Mouse (Mus musculus): ENCODE measurements around the gene Ndufa4l2. TPM values are rescaled to one million over a fixed set of nuclear protein-coding genes. Genes with fewer than 3 reads are reported as not detected.

The Ndufa4l2 gene
- polyA plus RNA-seq, 1 experiment from 2014 or later, result 17.1 TPM

DNA sequence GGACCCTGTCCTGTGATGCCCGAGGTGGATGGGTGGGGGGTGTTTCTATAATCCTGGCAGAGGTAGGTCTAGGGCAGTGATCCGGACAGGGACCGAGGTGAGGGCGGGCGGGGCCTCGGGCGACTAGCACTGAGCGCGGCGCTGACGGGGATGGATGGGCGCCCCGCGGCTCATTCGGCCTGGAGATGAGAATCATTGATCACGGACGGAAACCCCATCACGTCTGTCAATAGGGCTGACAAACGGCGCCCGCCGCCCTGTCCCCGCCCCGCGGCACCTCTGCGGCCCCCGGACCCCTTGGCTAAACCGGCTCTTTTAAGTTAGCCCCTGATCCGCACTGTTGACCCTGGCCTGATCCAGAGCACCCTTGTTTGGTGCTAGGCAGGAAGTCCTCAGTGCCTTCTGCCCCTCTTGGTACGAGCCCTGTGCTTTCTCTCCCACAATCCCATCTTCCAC, 20.2 kb downstream of the Ndufa4l2 start:
- Histone ChIP-seq H3K27me3 (peaks cover 47% of the 10 kb centered on the region), H3K4me3 (peak overlapping the region; percentile 56), H3K4me1 (peaks cover 57% of the 10 kb centered on the region), H3K36me3 (peaks cover 17% of the 10 kb centered on the region), H3K9ac (replicated peaks) (peak overlapping the region; percentile 57), H3K9me3 (no peaks in the 10 kb centered on the region), H3K4me2 (replicated peaks) (peak overlapping the region; percentile 94), H3K27ac (replicated peaks) (no peak overlapping the region; the same call in 1 of the 2 replicates)
- WGBS, result 1% methylated on average over 28 of the region's 30 CpGs
- no peak for ATAC-seq (replicated peaks)

DNA sequence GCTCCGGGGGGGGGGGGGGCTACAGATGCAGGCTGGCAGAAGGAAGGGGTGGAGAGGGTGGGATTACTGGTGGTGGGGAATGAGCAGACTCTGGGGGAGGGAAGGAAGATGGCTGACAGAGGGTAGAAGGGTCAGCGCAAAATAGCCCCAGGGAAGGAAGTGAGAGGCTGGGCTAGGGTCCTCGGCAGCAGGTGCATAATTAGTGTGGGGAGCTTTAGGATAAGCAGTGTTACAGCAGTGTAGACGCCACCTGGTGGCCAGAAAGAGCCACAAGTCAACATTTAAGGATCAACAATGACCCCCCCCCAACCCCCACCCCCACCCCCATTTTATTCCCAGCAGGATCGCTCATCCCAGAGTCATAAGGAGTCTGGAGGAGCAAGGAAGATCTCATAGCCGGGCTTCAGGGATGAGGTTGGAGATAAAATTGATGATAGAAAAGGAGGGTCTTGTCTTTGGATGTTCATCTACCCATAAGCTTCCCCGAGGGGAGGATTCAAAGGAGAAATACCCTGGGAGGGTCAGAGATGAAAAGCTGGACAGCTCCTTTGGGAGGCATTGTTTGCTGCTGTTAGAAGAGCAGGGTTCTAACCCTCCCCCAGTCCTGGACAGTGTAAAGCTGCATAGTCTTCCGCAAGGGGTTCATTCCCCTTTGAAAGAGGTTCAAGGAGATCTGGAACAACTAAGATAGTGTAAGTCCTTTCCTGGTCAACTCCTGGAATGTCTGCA, 22.0 kb downstream of the Ndufa4l2 start:
- ATAC-seq (replicated peaks), result peak; percentile 51
- Histone ChIP-seq H3K4me1 (peaks cover 42% of the 10 kb centered on the region), H3K27ac (replicated peaks) (peak overlapping the region; percentile 43; the same call in 1 of the 2 replicates), H3K4me2 (replicated peaks) (0 out of 2 replicates have a peak overlapping the region, but pooled peaks have one; percentile 14), H3K4me3 (no peak overlapping the region), H3K9me3 (no peaks in the 10 kb centered on the region), H3K36me3 (peaks cover 33% of the 10 kb centered on the region), H3K9ac (replicated peaks) (no peak overlapping the region), H3K27me3 (peaks cover 41% of the 10 kb centered on the region)
- 11% methylated on average over 8 of the region's 8 CpGs for WGBS

- Histone ChIP-seq H3K36me3 (peaks cover 45% of the 10 kb centered on the region), H3K4me1 (peaks cover 42% of the 10 kb centered on the region), H3K27ac (replicated peaks) (peak overlapping the region; percentile 56), H3K4me3 (no peak overlapping the region), H3K9me3 (no peaks in the 10 kb centered on the region), H3K9ac (replicated peaks) (no peak overlapping the region), H3K4me2 (replicated peaks) (no peak overlapping the region), H3K27me3 (peaks cover 28% of the 10 kb centered on the region)
- peak; percentile 23; the same call in 1 of the 2 replicates for ATAC-seq (replicated peaks)
- 22% methylated on average over 7 of the region's 7 CpGs for WGBS
Measured at GRCm38 (mm10) chr10:127537854-127538583, 23.3 kb downstream of the Ndufa4l2 start.

- no peak overlapping the region for H3K4me2 ChIP-seq (replicated peaks)
- H3K9me3 ChIP-seq, result no peaks in the 10 kb centered on the region
- H3K4me3 ChIP-seq, result no peak overlapping the region
- no peak overlapping the region for H3K27ac ChIP-seq (replicated peaks)
- no peak overlapping the region for H3K9ac ChIP-seq (replicated peaks)
- 96% methylated on average over 8 of the region's 8 CpGs for WGBS
- peaks cover 11% of the 10 kb centered on the region for H3K4me1 ChIP-seq
- peaks cover 78% of the 10 kb centered on the region for H3K36me3 ChIP-seq
- no peak for ATAC-seq (replicated peaks)
- no peaks in the 10 kb centered on the region for H3K27me3 ChIP-seq
Measured at GRCm38 (mm10) chr10:127541510-127541909, 26.7 kb downstream of the Ndufa4l2 start.

GRCm38 (mm10) chr10:127542084-127542483, 27.3 kb downstream of the Ndufa4l2 start:
- Histone ChIP-seq H3K4me1 (peaks cover 5% of the 10 kb centered on the region), H3K27ac (replicated peaks) (no peak overlapping the region), H3K9me3 (no peaks in the 10 kb centered on the region), H3K36me3 (peaks cover 84% of the 10 kb centered on the region), H3K4me2 (replicated peaks) (no peak overlapping the region), H3K27me3 (no peaks in the 10 kb centered on the region), H3K4me3 (no peak overlapping the region), H3K9ac (replicated peaks) (no peak overlapping the region)
- no peak for ATAC-seq (replicated peaks)
- WGBS, result 66% methylated on average over 13 of the region's 13 CpGs

GRCm38 (mm10) chr10:127542720-127543119, 28.0 kb downstream of the Ndufa4l2 start:
- no peak overlapping the region for H3K4me3 ChIP-seq

DNA sequence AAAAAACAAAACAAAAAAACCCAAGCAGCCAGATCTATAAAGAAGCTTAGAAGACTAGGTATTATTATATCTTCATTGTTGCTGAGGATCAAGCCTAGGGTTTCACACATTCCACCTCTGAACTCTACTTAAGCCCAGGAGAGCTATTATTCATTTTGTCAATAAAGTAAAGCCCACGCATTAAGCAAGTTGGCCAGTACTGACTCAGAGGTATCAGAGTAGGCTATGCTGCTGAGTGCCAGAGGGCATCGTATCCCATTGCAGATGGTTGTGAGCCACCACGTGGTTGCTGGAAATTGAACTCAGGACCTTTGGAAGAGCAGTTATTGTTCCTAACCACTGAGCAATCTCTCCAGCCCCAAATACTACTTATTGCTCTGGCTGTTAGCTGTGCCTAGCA, 29.1 kb downstream of the Ndufa4l2 start:
- H3K4me1 ChIP-seq, result no peaks in the 10 kb centered on the region
- no peak overlapping the region for H3K4me2 ChIP-seq (replicated peaks)
- no peak overlapping the region for H3K9ac ChIP-seq (replicated peaks)
- WGBS, result 83% methylated on average over 3 of the region's 3 CpGs
- H3K27ac ChIP-seq (replicated peaks), result no peak overlapping the region
- H3K36me3 ChIP-seq, result peaks cover 95% of the 10 kb centered on the region
- no peak for ATAC-seq (replicated peaks)
- no peaks in the 10 kb centered on the region for H3K9me3 ChIP-seq
- no peak overlapping the region for H3K4me3 ChIP-seq
- no peaks in the 10 kb centered on the region for H3K27me3 ChIP-seq

More at GRCm38 (mm10) chr10:127542720-127543119, 28.0 kb downstream of the Ndufa4l2 start:
- 42% methylated on average over 6 of the region's 6 CpGs for WGBS
- no peak overlapping the region for H3K9ac ChIP-seq (replicated peaks)
- ATAC-seq (replicated peaks), result no peak
- no peak overlapping the region for H3K4me2 ChIP-seq (replicated peaks)
- peaks cover 2% of the 10 kb centered on the region for H3K4me1 ChIP-seq
- no peaks in the 10 kb centered on the region for H3K27me3 ChIP-seq
- no peak overlapping the region for H3K27ac ChIP-seq (replicated peaks)
- H3K9me3 ChIP-seq, result no peaks in the 10 kb centered on the region
- peaks cover 90% of the 10 kb centered on the region for H3K36me3 ChIP-seq

GRCm38 (mm10) chr10:127544375-127544774, 29.6 kb downstream of the Ndufa4l2 start:
- no peak overlapping the region for H3K27ac ChIP-seq (replicated peaks)
- 94% methylated on average over 20 of the region's 20 CpGs for WGBS
- ATAC-seq (replicated peaks), result no peak
- no peaks in the 10 kb centered on the region for H3K9me3 ChIP-seq
- H3K36me3 ChIP-seq, result peaks cover 95% of the 10 kb centered on the region
- H3K4me1 ChIP-seq, result no peaks in the 10 kb centered on the region
- H3K9ac ChIP-seq (replicated peaks), result no peak overlapping the region
- no peak overlapping the region for H3K4me2 ChIP-seq (replicated peaks)
- H3K4me3 ChIP-seq, result no peak overlapping the region
- H3K27me3 ChIP-seq, result no peaks in the 10 kb centered on the region

- H3K9ac ChIP-seq (replicated peaks), result no peak overlapping the region
- no peaks in the 10 kb centered on the region for H3K27me3 ChIP-seq
- WGBS, result 93% methylated on average over 7 of the region's 7 CpGs
- peaks cover 95% of the 10 kb centered on the region for H3K36me3 ChIP-seq
- no peak overlapping the region for H3K27ac ChIP-seq (replicated peaks)
- H3K4me2 ChIP-seq (replicated peaks), result no peak overlapping the region
- no peak for ATAC-seq (replicated peaks)
- H3K9me3 ChIP-seq, result no peaks in the 10 kb centered on the region
- no peak overlapping the region for H3K4me3 ChIP-seq
- H3K4me1 ChIP-seq, result no peaks in the 10 kb centered on the region
Measured at GRCm38 (mm10) chr10:127546505-127546904, 31.7 kb downstream of the Ndufa4l2 start.

GRCm38 (mm10) chr10:127548236-127548635, 33.5 kb downstream of the Ndufa4l2 start:
- 91% methylated on average over 15 of the region's 15 CpGs for WGBS
- no peak for ATAC-seq (replicated peaks)
- no peaks in the 10 kb centered on the region for H3K9me3 ChIP-seq
- H3K4me3 ChIP-seq, result no peak overlapping the region
- H3K4me1 ChIP-seq, result no peaks in the 10 kb centered on the region
- peaks cover 95% of the 10 kb centered on the region for H3K36me3 ChIP-seq
- H3K4me2 ChIP-seq (replicated peaks), result no peak overlapping the region
- H3K27me3 ChIP-seq, result no peaks in the 10 kb centered on the region
- H3K9ac ChIP-seq (replicated peaks), result no peak overlapping the region
- H3K27ac ChIP-seq (replicated peaks), result no peak overlapping the region

DNA sequence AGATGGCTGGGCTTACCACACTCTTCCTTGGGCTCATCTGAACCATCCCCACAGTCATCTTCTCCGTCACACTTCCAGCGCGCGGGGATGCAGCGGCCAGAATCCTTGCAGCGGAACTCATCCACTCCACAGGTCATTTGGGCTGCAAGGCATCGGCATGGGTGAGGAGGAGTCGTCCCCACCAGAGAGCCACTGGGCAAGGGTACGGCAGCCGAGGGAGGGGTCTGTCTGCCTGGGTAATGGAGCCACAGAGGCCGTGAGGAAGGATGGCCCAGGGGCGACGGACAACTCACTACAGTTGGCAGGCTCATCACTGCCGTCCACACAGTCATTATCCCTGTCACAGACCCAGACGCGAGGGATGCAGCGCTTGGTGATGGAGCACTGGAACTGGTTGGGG, 35.1 kb downstream of the Ndufa4l2 start:
- no peak overlapping the region for H3K4me3 ChIP-seq
- no peak for ATAC-seq (replicated peaks)
- H3K9ac ChIP-seq (replicated peaks), result no peak overlapping the region
- H3K27me3 ChIP-seq, result no peaks in the 10 kb centered on the region
- no peak overlapping the region for H3K4me2 ChIP-seq (replicated peaks)
- WGBS, result 91% methylated on average over 17 of the region's 17 CpGs
- H3K9me3 ChIP-seq, result no peaks in the 10 kb centered on the region
- no peak overlapping the region for H3K27ac ChIP-seq (replicated peaks)
- peaks cover 97% of the 10 kb centered on the region for H3K36me3 ChIP-seq
- no peaks in the 10 kb centered on the region for H3K4me1 ChIP-seq

- no peaks in the 10 kb centered on the region for H3K4me1 ChIP-seq
- 65% methylated on average over 18 of the region's 18 CpGs for WGBS
- peaks cover 98% of the 10 kb centered on the region for H3K36me3 ChIP-seq
- no peak overlapping the region for H3K4me3 ChIP-seq
- H3K4me2 ChIP-seq (replicated peaks), result no peak overlapping the region
- no peaks in the 10 kb centered on the region for H3K27me3 ChIP-seq
- no peaks in the 10 kb centered on the region for H3K9me3 ChIP-seq
- H3K27ac ChIP-seq (replicated peaks), result no peak overlapping the region
- no peak for ATAC-seq (replicated peaks)
- no peak overlapping the region for H3K9ac ChIP-seq (replicated peaks)
Measured at GRCm38 (mm10) chr10:127555703-127556102, 40.9 kb downstream of the Ndufa4l2 start.

Measured in forebrain, embryonic 15.5 days (tissue).